Mouse (Mus musculus) embryonic fibroblast, embryonic 13.5 days (primary cell): ENCODE data around the gene Gmfg. TPM values are rescaled to one million over a fixed set of nuclear protein-coding genes. Genes with fewer than 3 reads are reported as not detected.

Experiments
- H3K27ac ChIP-seq: 2 replicates; pipeline ENCODE4 v1.5.1; 2012; ENCODE audit warnings: low read length, control low read depth, inconsistent platforms; ENCODE audit not compliant: insufficient read depth
- H3K4me1 ChIP-seq: 2 replicates; pipeline ENCODE4 v1.6.1; 2011; ENCODE audit warnings: low read length; ENCODE audit not compliant: control insufficient read depth, insufficient read depth
- H3K4me3 ChIP-seq: 2 replicates; pipeline ENCODE4 v1.5.1; 2011; ENCODE audit warnings: mild to moderate bottlenecking, control low read depth, low read length; ENCODE audit not compliant: insufficient read depth
- CTCF ChIP-seq: IDR thresholded peaks from 2 replicates; pipeline ENCODE4 v1.5.1; 2011; ENCODE audit warnings: mild to moderate bottlenecking, control low read depth, low read length, moderate library complexity, borderline replicate concordance; ENCODE audit not compliant: insufficient read depth
- POLR2A ChIP-seq: IDR thresholded peaks from 2 replicates; pipeline ENCODE4 v1.6.1; 2011; ENCODE audit warnings: low read depth, mild to moderate bottlenecking, control low read depth, low read length, moderate library complexity
- polyA plus RNA-seq: library from polyadenylated mRNA; stranded (reverse); fragments of >200 nt; gene quantifications from 2 replicates; pipeline ENCODE4 v1.2.4, GENCODE M21; 2011; ENCODE audit warnings: low read depth; ENCODE audit not compliant: missing spikeins, insufficient read length

Gene Gmfg
- polyA plus RNA-seq, 1 experiment: not detected

DNA sequence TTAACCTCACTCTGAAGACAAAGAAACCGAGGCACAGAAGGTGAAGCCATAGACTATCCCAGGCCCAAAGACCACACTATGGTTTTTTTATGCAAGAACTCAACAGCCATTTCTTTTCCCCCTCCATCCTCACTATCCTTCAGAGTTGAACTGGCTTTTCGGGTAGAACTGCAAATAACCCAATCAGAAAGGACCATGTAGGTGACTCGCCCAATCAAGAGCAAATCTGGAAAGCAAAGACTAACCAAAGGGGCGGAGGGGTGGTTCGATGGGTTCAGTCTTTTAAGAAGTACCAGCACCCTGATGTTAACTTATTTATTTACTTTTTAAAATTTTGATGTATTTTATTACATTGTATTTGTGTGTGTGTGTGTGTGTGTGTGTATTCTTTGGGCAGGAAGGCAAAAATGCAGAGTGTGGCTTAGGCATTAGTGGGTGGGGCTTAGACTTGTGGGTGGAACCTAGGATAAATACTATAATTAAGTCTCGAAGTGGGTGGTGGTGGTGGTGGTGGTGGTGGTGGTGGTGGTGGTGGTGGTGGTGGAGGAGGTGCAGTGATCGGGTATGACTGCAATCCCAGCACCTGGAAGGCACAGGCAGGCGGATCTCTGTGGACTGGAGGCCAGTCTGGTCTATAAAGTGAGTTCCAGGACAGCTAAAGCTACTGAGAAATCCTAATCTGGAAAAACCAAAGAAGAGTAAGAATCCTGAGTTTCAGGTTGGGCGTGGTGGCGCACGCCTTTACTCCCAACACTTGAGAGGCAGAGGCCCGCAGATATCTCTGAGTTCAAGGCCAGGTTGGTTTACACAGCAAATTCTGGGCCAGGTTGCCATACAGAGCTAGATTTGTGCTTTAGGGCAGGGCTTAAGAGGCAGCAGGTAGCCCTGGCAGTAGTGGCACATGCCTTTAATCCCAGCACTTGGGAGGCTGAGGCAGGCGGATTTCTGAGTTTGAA, 10.9 kb downstream of the Gmfg start:
- Histone ChIP-seq H3K4me3 (no peak overlapping the region), H3K4me1 (no peaks in the 10 kb centered on the region), H3K27ac (no peak overlapping the region)
- TF ChIP-seq POLR2A (no peak), CTCF (no peak)

GRCm38 (mm10) chr7:28451531-28452360, 14.5 kb downstream of the Gmfg start, which contains the start of gene Lrfn1:
Lrfn1 (plus strand) TSS chr7:28451980.
- peak within 1 kb of the TSS; percentile 37 for H3K4me3 ChIP-seq
- TF ChIP-seq CTCF (no peak), POLR2A (no peak)
- H3K4me1 ChIP-seq: no peaks in the 10 kb centered on the region
- H3K27ac ChIP-seq: no peak within 1 kb of the TSS

DNA sequence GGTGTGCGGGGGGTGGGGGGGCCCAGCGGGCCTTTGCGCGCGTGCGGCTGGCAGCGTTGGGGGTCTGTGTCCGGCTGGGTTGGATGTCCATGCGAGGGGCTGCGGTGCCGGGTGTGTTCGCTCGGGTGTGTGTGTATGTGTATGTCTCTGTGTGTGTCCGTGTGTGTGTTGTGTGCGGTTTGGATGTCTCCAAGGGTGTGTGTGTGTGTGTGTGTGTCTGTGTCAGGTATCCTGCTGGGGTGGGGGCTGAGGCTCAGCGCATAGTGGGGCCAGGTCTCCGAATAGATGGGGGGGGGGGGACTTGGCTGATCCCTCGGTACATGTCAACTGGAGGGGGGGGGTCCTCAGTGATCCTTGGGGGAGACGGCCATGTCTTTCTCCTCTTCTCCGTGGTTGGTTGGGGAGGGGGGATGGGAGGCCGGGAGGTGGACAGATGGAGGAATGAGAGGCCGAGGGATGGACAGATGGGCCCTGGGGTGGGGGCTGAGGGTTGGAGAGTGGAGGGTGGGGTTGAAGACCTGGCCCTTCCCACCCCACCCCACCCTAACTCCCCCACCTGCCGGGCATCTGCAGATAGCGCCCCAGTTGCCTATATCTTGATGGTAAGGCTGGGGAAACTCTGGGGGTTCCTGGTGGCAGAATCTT, 15.2 kb downstream of the Gmfg start:
- H3K27ac ChIP-seq: no peak overlapping the region
- no peak for TF ChIP-seq CTCF
- no peak for TF ChIP-seq POLR2A
- H3K4me1 ChIP-seq: no peaks in the 10 kb centered on the region
- peak overlapping the region; percentile 37 for H3K4me3 ChIP-seq

- Histone ChIP-seq H3K27ac (no peak overlapping the region), H3K4me1 (no peaks in the 10 kb centered on the region), H3K4me3 (no peak overlapping the region)
- no peak for TF ChIP-seq POLR2A
- TF ChIP-seq CTCF: no peak
Observed at GRCm38 (mm10) chr7:28460361-28460760, 23.1 kb downstream of the Gmfg start.

GRCm38 (mm10) chr7:28462769-28463168, 25.5 kb downstream of the Gmfg start:
- Histone ChIP-seq H3K4me1 (no peaks in the 10 kb centered on the region), H3K27ac (no peak overlapping the region), H3K4me3 (no peak overlapping the region)
- TF ChIP-seq POLR2A: no peak
- no peak for TF ChIP-seq CTCF

DNA sequence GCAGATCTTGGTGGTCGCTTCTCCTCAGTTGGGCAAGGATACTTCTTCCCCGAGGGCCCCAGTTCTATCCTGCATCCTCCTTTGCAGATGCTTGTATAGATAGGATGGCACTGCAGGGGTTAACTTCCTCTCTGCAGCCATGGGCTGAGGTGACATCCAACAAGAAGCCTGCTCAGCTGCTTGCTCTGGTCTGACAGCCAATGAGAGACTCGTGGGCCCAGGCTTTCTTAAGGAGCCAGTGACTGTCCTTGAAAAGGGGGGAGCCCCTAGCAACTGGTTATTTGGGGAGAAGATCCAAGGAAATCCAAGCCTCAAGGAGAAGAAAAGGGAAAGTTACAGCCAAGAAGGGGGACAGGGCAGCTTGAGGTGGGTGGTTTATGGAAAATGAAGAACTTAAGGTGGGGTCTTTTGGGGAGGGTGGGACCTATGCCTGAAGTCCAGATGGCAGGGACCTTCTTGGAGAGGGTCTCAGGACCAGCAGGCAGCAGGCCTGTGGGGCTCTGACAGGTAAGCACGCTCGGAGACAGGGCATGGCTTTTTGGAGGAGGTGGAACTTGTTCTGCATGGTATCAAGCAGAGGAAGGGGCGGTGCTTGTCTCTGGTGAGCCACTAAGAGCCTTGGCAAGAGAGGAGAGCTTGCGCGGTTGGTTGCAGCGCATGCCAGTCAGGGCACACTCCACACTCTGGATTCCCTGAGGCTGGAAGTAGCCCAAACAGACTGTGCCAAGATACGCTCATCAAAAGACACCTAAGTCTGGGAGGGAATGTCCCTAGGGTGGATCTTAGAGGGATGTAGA, 27.4 kb downstream of the Gmfg start:
- no peak overlapping the region for H3K27ac ChIP-seq
- H3K4me1 ChIP-seq: no peaks in the 10 kb centered on the region
- no peak for TF ChIP-seq POLR2A
- TF ChIP-seq CTCF: no peak
- no peak overlapping the region for H3K4me3 ChIP-seq

DNA sequence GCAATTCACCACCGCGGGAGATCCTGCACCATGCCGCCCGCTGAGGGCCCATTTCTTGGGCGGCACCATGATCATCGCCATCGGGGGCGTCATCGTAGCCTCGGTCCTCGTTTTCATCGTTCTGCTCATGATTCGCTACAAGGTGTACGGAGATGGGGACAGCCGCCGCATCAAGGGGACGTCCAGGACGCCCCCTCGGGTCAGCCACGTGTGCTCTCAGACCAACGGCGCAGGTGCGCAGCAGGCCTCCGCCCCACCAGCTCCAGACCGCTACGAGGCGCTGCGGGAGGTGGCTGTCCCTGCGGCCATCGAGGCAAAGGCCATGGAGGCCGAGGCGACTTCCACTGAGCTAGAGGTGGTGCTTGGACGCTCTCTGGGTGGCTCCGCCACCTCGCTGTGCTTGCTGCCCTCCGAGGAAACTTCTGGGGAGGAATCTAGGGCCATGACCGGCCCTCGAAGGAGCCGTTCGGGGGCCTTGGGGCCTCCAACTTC, 29.5 kb downstream of the Gmfg start:
- Histone ChIP-seq H3K4me3 (no peak overlapping the region; the same call in 1 of the 2 replicates), H3K4me1 (no peaks in the 10 kb centered on the region), H3K27ac (no peak overlapping the region)
- no peak for TF ChIP-seq CTCF
- TF ChIP-seq POLR2A: no peak

DNA sequence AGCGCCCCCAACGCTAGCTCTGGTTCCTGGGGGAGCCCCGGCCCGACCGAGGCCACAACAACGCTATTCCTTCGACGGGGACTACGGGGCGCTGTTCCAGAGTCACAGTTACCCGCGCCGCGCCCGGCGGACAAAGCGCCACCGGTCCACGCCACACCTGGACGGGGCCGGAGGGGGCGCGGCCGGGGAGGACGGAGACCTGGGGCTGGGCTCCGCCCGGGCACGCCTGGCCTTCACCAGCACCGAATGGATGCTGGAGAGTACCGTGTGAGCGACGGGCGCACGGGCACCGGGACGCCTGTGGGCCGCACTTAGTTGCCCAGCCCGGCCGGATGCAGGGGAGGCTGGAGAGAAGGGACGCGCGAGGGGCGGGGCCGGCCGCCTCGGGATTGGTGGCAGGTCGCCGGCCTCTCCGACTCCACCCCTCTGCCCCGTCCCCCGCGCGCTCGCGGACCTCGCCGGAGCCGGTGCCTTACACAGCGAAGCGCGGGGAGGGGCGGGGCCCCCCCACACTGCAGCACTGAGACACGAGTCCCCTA, 30.0 kb downstream of the Gmfg start:
- TF ChIP-seq CTCF (no peak), POLR2A (peak; percentile 43; the same call in 1 of the 2 replicates)
- H3K27ac ChIP-seq: no peak overlapping the region
- H3K4me1 ChIP-seq: no peaks in the 10 kb centered on the region
- H3K4me3 ChIP-seq: peak overlapping the region; percentile 36
